Mouse (Mus musculus) adrenal gland, postnatal 36 days (tissue): Measurements from ENCODE around the gene Gm20388. TPM values are rescaled to one million over a fixed set of nuclear protein-coding genes. Genes with fewer than 3 reads are reported as not detected.

Experiments
- DNase-seq, 2 experiments: peaks; one replicate each; pipeline ENCODE4 v3.0.0; 2021; ENCODE audit warnings: mixed read lengths in 1 of 2
- total RNA-seq, 2 experiments: library from RNA; stranded (reverse); gene quantifications; 2 replicates each; pipeline ENCODE4 v1.2.3; 2021

Gene Gm20388
- total RNA-seq, 2 experiments from 2014 or later: 2.4 to 7.4 TPM

DNA sequence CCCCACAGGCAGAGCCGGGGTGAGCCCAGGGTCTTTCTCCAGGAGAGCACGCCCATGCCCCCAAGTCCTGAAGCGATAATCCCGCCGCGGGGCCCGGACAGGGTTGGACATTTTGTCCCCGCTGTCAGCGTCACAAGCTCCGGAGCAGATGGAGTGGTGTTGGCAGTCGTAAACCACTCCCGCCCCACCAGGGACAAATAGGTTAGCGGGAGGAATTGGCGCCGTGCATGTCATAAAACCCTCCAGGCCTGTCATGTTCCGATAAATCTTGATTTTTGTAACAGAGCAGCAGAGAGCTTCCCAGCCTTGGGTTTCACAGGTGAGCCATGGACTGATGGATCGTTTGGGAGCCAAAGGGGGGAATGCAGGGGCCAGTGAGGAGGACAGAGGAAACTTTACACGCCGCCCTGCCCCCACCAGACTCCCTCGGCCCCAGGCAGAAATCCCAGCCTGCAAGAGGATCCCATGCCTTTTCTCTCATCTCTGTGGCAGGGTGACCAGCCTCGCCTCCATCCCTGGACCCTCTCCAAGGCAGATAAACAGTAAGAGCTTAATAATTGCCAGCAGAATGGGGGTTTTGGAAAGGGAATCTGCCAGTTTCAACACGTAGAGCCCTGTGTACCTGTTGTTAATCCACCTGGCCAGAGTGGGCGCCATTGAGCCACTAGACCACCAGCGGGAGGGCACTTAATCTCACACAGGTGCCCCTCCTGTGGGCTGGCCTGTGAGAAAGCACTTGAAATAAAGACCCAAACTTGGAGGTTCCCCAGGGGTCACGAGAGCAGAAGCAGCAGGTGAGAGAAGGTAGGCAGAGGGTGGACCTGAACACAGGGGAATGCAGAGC is 1400.6 kb downstream of the Gm20388 start:
- DNase-seq: peak in 1 of 2 experiments; percentile 17

DNA sequence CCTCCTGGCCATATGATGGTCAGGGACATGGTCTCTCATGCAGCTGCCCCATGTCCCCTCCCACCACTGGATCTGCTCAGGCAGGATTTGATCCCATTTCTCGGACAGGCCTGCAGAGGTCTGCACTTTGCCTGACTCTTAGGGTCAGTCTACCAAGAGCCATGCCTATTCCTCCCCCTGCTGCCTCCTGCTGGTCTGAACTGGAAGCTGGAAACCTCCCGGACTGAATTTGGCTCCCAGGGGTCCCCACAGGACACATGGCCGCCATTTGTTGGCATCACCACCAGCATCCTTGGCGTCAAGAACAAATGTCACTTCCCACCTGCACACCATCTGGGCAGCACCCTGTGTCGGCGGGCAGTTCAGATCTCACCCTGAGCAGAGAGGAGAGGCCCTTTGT is 1402.8 kb downstream of the Gm20388 start:
- no peak for DNase-seq

DNA sequence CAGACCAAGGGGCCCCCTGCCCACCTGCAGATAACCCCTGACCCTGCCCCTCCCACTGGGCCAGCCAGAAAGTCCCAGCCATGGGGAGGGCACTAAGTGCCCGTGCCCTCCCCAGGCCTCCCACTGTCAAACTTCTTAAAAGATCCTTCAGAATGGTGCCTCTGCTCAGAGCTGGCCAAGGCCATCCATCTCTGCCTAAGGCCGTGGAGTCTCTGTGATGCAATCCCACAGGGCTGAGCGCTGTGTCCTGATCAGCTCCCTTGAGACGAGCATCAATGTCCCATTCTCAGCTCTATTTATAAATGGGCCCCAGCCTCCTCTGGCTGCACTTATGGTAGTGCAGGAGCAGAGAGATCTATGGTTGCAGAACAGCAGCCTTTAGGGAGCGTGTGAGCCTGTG is 1403.4 kb downstream of the Gm20388 start:
- peak; percentile 35 to 51 for DNase-seq

DNA sequence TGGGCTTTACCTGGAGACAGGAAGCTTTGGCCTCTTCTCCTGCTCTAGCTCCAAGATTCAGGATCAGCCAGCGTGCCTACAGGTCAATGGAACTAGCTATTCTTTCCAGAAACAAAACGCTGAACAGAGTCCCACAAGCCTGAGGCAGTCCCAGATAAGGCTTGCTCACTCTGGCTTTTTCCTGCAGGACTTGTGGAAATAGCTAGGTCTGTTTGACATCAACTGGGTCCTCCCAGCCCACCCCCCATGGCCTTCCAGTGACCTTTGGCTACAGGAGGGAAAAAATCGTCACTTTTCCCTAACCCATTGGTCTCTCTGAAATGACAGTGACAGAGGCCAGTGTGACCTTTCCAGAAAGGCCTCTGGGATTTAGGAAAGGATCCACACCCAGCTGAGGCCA is 1404.9 kb downstream of the Gm20388 start:
- no peak for DNase-seq

DNA sequence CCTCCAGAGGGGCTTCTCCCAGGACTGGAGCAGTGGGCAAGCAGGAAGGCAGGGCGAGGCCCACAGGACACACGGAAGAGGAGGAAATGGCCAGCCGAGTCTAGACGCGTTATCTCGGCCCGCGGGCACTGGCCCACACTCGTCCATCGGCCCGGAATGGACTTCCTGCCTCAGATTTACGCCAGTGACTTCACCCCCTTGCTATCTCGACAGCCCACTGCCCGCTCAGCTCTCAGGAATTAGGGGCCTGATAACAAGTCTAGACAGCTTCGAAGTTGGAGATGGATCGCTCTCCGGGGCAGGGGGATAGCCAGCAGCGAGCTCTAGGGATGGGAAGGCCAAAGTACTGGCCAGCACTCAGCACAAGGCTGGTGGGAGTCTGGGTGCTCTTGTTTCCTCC is 1405.4 kb downstream of the Gm20388 start:
- DNase-seq: no peak

DNA sequence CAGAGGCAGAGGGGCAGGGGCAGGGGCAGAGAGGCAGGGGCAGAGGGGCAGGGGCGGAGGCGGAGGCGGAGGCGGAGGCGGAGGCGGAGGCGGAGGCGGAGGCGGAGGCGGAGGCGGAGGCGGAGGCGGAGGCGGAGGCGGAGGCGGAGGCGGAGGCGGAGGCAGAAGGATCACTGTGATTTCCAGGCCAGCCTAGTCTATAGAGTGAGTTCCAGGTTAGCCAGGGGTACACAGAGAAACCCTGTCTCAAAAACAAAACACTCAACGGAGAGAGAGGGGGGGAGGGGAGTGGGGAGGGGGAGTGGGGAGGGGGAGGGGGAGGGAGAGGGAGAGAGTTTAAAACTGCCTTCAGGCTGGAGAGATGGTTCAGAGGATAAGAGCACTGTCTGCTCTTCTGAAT is 1408.1 kb downstream of the Gm20388 start:
- peak in 1 of 2 experiments; percentile 7 for DNase-seq

DNA sequence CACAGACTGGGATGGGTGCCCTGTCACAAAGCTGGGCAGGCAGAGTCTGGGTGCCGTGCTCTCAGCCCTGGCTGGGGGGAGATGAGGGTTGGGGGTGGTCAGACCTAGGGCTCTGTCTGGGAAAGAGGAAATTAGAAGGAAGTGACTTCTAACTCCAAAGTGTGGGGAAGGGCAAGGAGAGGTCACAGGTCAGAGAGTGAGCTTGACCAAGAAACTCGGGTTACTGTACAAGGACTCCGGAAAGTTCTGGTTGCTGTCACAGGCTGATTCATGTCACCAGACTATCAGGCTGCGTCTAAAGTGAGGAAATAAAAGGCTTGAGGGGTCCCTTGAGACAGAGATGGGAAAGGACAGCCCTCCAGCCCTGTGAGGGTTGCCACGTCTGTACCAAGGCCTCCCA is 1408.8 kb downstream of the Gm20388 start:
- DNase-seq: no peak

DNA sequence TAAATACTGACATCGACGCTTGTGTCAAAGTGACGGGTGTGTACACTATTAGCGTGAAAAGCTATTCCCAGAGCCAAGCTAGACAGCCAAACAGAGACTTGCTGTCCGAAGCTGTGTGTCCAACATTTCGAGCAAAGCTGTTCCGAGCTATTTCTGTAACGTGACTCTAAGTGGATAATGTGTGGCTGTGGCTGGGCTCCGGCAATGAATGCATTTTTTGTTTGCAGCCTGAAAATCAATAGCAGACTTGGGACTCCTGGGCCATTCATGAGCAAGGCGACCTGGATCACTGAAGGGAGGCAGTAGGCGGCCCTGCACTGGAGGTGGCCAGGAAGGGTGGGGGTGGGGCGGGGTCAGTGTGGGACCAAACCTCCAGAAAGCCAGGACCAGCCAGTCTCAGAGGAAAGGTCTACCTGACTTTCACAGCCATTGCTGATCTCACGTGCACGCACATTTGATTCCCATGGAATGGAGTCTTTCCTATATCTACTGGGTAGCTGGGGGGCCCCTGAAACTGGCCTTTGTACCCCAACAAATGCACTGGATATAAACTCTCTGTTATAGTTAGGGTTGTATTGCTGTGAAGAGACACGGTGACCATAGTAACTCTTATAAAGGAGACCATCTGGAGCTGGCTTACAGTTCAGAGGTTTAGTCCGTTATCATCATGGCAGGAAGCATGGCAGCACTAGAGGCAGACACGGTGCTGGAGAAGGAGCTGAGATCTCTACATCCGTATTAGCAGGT is 1415.7 kb downstream of the Gm20388 start:
- no peak for DNase-seq

DNA sequence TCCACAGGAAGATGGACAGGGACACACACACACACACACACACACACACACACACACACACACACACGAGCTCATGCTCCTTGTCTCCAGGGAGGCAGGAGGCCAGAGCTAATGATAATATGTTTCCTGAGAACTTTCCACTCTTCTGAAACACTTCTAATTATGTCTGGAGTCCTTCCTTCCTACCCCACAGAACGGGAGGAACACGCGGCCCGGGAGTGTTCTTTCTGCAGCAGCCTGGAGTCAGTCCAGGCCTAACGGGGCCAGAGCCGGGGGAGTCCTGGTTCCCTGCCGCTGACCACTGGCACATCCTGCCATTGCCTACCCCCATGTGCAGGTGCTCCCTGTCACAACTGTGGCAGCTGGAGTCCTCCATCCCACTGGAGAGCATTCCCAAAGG is 1421.8 kb downstream of the Gm20388 start:
- DNase-seq: peak; percentile 53 to 58

DNA sequence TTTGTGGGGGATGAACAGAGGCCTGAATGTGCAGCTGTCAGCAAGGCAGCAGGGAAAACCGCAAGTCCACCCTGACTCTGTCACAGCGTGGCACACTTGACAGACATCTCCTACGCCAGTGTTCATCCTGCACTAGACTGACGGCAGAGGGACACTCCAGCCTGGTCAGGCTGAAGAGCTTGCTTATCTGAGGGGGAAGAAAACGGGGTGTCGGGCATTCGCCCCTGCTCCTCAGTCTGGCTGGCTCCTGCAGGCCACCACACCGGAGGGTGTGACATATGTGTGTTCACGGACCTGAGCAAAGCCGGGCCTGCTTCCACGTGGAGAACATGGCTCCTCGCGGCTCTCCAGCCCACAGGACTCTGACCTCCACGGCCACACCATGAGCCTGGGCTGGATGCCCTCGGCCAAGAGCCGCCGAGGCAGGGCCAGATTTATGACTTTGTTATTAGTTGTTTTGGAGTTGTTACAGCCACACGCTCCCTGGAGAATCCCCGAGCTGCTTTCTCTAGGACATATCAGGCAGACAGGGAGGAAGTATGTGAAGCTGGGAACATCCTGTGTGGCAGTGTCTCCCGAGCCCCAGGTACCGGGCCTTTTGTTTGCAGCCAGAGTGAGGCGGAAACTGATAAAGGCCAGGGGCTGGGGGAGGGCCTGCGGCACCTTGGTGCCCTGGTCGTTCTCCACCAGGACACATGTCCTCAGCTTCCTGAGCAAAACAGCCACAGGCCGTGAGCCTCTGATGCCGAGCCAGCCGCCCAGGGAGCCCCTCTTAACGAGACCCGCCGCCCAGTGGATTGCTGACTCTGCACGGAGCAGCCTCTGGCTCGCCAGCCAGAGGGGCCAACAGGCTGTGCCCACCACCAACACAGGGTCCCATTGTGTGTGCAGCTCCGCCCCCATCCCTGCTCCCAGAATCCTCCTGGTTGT is 1424.1 kb downstream of the Gm20388 start:
- peak; percentile 48 to 59 for DNase-seq

DNA sequence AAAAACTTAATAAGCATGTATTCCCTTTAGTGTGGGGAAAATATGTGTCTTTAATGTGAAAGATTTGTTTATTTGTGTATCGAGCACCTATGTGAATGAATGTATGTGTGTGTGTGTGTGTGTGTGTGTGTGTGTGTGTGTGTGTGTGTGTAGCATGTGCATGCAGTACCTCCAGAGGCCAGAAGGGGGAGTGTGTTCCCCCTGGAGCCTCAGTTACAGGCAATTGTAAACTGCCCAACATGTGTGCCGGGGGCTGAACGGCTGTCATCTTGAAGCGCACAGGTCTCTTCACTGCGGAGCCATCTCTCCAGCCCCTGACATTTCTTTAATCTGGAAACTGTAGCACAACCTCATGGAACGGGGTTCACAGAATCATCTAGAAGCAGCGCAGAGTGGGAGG is 1425.0 kb downstream of the Gm20388 start:
- no peak for DNase-seq

DNA sequence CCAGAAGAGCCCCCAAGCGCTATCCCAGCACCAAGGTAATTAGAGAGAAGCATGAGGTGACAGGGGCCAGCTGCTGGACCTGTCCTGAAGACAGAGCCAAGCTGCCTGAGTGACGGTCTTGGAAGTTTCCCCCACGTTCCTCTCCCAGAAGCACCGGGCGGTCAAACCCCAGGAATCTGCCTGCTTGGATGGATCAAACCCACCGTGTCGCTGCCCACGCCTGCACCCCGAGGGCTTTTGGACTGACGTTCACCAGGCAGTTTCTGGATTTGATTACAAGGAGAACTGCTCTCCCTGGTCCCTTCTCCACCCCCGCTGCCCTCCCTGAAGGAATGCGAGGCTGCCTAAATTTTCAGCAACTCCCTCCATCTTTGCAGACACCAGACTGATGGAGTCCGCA is 1432.3 kb downstream of the Gm20388 start:
- DNase-seq: no peak

DNA sequence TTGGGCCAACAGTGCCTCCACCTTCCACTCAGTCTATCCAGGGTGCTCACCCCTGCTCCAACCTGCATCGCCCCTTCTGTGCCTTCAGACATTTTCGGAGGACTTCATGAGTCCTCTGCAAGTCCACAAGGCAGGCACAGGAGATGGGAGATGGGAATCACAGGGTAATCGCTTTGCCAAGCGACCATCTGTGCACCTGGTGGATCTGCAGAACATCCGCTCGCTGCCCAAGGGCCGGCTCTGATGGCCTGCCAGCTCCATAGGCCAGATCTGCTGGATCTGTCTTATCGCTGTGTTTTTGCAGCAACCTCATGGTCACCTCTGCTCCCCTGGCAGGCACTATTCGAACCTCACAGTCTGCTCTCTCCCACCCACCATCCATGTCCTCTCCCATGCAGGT is 1433.8 kb downstream of the Gm20388 start:
- DNase-seq: no peak

DNA sequence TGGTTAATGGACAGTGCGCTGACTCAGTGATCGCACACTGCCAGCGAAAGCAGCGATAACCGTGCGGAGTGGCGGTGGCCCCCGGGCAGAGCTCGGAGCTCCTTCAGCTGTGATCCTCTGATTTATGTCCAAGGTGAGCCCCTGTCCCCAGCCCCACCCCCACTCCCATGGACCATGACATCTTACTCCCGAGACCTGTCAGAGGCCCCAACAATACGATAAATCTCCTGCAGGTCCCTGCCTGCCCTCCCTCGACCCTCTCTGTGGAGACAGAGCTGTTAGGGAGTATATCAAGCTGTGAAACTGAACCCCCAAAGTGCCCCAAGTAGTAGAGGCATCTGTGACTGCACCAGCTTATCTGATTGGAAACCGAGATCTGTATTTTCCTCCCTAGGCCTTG is 1435.5 kb downstream of the Gm20388 start:
- no peak for DNase-seq

DNA sequence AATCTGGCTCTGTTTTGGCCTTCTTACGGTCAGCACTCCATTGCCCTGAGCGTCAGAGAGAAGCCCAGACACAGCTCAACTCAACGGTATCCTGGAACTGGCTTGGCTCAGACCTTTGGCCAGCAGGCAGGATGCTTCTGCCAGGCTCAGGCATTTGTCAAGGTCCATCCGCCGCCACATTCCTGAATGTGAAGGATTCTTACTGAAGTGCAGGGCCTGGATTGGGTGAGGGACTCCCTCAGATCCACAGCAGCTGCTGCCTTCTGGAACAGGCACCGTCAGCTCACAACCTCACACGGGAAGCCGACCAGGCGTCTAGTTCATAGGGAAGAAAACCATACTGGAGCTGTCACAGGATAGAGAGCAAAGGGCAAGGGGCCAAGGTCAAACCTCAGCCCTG is 1436.2 kb downstream of the Gm20388 start:
- peak; percentile 38 to 68 for DNase-seq

DNA sequence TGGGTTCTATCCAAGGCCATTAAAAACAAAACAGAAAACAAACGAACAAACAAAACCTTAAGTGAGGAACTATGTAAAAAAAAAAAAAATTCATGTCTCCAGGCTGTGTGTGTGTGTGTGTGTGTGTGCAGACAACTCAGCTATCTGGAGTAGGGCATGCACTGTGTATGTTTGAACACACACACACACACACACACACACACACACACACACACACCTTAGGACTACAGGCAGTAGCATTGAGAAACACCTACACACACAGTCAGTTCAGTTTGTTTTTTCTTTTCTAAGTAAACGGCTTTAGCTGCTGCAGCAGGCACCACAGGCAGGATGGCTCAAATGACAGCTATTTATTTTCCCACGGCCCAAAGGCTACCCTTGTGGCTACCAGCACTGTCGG is 1438.4 kb downstream of the Gm20388 start:
- no peak for DNase-seq

DNA sequence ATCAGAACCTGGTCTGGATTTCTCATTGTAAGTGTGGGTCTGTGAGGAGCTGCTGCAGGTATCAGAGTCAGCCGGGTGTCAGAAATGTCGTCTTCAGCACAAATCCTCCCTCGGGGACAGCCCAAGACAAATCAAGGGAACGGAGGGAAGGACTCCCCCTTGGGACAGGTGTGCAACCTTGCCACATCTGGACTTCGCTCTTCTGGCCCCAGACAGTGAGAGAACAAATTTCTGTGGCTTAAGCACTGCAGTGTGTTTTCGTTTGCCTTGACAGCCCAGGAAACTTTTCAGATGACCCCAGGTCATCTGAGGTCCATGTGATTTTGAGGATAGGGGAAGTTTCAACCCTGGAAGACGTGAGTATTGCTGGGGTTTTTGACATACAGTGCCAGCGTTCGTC is 1440.2 kb downstream of the Gm20388 start:
- DNase-seq: no peak

DNA sequence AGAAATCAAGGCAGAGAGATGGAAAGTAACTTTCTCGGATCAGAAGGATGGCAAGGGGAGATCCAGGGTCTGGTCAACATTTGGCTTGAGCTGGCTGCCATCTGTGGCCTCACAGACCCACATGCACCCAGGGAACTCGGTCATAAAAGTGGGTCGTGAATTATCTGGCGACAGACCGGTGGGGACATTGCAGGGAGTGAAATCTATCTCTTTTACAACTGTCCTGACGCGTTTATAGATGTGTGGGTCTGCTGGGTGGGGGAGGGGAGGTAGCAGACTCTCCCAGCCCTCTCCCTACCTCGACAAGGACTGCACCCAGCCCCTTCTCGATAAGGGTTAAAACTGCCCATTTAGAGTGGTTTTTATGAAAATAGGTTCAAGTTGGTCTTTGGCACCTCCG is 1444.2 kb downstream of the Gm20388 start:
- no peak for DNase-seq

DNA sequence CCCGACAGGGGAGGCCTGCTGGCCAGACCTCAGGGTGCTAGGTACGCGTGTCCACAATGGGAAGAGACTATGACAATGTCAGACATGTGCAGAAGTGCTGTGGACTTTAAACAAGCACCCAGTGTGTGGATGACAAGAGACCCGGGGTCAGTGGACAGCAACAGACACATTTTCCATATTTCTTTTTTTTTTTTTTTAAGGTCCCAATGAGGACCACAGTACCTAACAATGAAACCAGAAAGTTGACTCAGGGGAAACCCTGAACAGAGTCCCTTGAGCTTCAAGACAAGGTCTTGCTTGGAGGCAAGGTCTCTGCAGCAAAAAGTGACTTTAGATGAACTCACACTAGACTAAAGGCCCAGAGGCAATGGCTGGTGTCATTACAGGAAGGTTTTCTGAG is 1446.8 kb downstream of the Gm20388 start:
- no peak for DNase-seq

DNA sequence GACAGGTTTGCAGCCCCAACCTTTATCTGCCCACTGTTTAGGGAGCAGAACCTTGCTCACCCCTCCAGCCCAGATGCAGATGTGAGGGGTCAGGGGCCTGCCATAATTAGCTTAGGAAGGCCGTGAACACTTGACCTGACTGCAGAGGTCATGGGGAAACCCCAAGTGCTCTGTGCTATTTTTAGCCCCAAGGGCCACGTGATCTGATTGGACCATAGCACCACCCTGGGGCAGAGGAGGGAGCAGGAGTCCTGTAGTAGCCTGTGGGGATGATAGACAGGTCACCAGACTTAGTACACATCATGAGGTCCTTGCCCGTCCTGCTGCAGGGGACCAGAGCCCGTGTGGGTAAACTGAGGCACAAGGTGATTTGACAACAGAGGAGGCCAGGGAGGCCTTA is 1448.0 kb downstream of the Gm20388 start:
- DNase-seq: no peak

DNA sequence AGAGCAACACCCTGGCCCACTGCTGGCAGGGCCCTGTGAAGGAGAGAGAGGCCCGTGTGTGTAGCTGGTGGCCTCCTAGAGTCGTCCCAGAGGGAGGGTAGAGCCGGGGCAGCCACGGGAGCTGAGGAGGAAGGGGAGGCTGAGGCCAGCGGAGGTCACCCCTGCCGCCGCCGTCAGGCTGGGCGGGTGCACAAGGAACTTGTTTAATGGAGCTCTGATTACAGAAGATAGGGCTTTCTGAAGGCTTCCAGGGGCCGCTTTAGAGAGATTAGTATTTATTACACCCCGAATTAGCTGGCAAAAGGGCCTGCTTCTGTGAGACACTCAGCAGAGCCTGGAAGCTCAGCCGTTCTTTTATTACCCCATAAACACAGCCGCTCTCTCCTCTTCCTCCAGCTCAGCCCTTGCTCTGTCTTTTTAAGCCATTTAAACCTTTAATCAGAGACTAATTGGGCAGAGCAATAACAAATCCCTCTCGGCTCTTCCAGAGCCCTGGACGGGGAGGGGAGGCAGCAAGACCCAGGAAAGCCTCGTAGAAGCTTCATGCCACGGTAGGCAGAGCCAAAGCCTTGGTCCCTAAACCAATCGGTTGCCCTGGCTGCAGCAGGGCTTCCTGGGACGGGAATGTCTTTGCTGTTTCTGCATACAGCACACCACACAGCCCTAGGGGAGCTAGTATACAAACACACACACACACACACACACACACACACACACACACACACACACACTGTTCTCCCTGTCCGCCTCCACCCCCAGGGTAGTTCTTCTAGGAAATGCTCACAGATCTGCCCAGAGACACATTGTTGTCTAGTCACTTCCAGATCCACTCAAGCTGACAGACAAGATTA is 1448.7 kb downstream of the Gm20388 start:
- DNase-seq: peak; percentile 15 to 21

DNA sequence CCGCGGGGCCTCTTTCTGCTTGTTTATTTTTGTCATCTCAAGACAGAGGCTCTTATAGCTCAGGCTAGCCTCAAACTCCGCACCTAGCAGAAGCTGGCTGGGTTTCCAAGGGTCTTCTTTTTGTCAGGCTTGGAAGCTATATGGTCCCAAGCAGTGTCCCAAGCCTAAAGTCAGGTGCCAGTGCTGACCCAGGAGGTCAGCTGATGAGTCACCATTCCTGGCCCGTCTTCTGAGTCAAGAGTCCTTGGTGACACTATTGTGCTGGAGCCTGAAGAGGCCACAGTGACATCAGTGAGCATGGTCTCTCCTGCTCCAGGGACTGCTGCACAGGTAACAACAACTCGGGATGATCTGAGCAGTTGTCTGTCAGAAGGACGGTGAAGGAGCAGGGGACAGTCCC is 1449.4 kb downstream of the Gm20388 start:
- peak; percentile 76 to 80 for DNase-seq
